Mouse (Mus musculus) kidney, embryonic 14.5 days (tissue): ENCODE data around the gene Gipr. TPM values are rescaled to one million over a fixed set of nuclear protein-coding genes. Genes with fewer than 3 reads are reported as not detected.

Source experiments
- ATAC-seq: fragments of 200-750 bp; cut with Nextera tagmentation; 2 replicates; pipeline ENCODE4 v1.8.0; 2017; ENCODE audit warnings: moderate number of reproducible peaks, mild to moderate bottlenecking, moderate TSS enrichment, moderate library complexity; ENCODE audit not compliant: low FRiP score, low TSS enrichment
- H3K27ac ChIP-seq: fragments of 300-500 bp; sonication (generic); 2 replicates; pipeline ENCODE4 v1.5.1; 2014; ENCODE audit warnings: low read depth, mild to moderate bottlenecking, low read length, moderate library complexity, mixed read lengths
- H3K27me3 ChIP-seq: fragments of 300-500 bp; sonication (generic); 2 replicates; pipeline ENCODE4 v1.6.1; 2014; ENCODE audit warnings: mild to moderate bottlenecking, low read length; ENCODE audit not compliant: control insufficient read depth, insufficient read depth
- H3K36me3 ChIP-seq: fragments of 300-500 bp; sonication (generic); 2 replicates; pipeline ENCODE4 v1.6.1; 2014; ENCODE audit warnings: low read length, mixed read lengths; ENCODE audit not compliant: control insufficient read depth, insufficient read depth
- H3K4me1 ChIP-seq: fragments of 300-500 bp; sonication (generic); 2 replicates; pipeline ENCODE4 v1.6.1; 2014; ENCODE audit warnings: low read length, mixed read lengths; ENCODE audit not compliant: control insufficient read depth, insufficient read depth
- H3K4me2 ChIP-seq: fragments of 300-500 bp; sonication (generic); replicated peaks from 2 replicates; pipeline ENCODE4 v1.6.1; 2014; ENCODE audit warnings: low read depth, mild to moderate bottlenecking, low read length
- H3K4me3 ChIP-seq: fragments of 300-500 bp; sonication (generic); 2 replicates; pipeline ENCODE4 v1.5.1; 2014; ENCODE audit warnings: mild to moderate bottlenecking, low read length
- H3K9ac ChIP-seq: fragments of 300-500 bp; sonication (generic); 2 replicates; pipeline ENCODE4 v1.6.1; 2014; ENCODE audit warnings: low read depth, mild to moderate bottlenecking, low read length, moderate library complexity
- H3K9me3 ChIP-seq: fragments of 300-500 bp; sonication (generic); 2 replicates; pipeline ENCODE4 v1.6.1; 2016; ENCODE audit warnings: low read length; ENCODE audit not compliant: control insufficient read depth
- WGBS: fragments of 180-500 bp; shearing (Covaris S2); extraction: QIAGEN DNeasy Blood & Tissue Kit; methylation state at CpG from one replicate; pipeline ENCODE4 v1.1.7; 2014; 5-methylcytosine and 5-hydroxymethylcytosine counted together
- polyA plus RNA-seq: library from polyadenylated mRNA; unstranded; fragments of >200 nt; fragmentation: Nextera tagmentation; extraction: Ambion mirVana; gene quantifications from 2 replicates; pipeline ENCODE4 v1.2.1, GENCODE M21; 2014

Gene Gipr
- polyA plus RNA-seq, 1 experiment from 2014 or later = 0.45 TPM

DNA sequence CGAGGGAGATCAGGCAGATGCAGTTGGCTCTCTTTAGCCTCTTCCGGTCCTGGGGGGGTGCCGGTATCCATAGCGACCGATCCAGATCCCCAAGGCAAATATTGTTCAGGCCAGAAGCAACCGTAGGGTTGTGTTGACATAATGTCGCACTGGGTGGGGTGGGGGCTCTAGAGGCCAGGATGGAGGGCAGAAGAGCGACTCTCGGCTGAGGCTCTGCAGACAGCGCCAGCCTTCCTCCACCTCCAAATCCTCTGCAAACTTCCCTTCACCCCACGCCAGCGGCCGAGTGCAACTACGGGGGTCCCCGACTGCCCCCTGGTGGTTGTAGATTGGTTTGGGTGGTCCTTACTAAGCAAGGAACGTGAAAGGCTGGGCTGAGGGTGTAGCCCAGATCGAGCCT lies 6.9 kb upstream of the Gipr start:
- Histone ChIP-seq H3K4me1 (peaks cover 16% of the 10 kb centered on the region), H3K9me3 (no peaks in the 10 kb centered on the region), H3K9ac (peak overlapping the region; percentile 40; the same call in 1 of the 2 replicates), H3K27me3 (peaks cover 30% of the 10 kb centered on the region), H3K36me3 (no peaks in the 10 kb centered on the region), H3K27ac (no peak overlapping the region), H3K4me2 (peak overlapping the region; percentile 46), H3K4me3 (peak overlapping the region; percentile 22; the same call in 1 of the 2 replicates)
- 3% methylated on average over 17 of the region's 17 CpGs for WGBS
- peak; percentile 51 for ATAC-seq

DNA sequence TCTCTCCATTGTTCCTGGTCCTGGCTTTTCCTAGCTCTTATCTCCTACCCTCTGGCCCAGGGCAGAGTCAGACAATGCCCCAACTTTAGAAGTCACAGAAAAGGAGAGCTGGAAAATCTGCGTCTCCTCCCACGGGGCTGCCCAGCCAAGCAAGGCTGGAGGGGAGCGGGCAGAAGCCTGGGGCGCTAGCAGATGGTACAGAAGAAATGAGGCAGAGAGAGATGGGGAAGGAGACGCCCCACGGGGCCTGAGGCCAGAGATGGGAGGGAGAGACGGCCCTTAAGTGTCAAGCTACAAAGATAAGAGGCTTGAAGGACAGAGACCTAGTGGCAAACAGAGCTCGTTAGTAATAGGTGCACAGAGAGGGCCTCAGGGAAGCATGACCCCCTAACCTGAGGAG lies 5.9 kb upstream of the Gipr start:
- H3K4me3 ChIP-seq = no peak overlapping the region
- no peak overlapping the region for H3K4me2 ChIP-seq
- H3K27me3 ChIP-seq = peaks cover 20% of the 10 kb centered on the region
- H3K4me1 ChIP-seq = peaks cover 16% of the 10 kb centered on the region
- H3K9me3 ChIP-seq = no peaks in the 10 kb centered on the region
- 30% methylated on average over 8 of the region's 8 CpGs for WGBS
- no peaks in the 10 kb centered on the region for H3K36me3 ChIP-seq
- no peak for ATAC-seq
- no peak overlapping the region for H3K9ac ChIP-seq
- H3K27ac ChIP-seq = peak overlapping the region; percentile 11; the same call in 1 of the 2 replicates

DNA sequence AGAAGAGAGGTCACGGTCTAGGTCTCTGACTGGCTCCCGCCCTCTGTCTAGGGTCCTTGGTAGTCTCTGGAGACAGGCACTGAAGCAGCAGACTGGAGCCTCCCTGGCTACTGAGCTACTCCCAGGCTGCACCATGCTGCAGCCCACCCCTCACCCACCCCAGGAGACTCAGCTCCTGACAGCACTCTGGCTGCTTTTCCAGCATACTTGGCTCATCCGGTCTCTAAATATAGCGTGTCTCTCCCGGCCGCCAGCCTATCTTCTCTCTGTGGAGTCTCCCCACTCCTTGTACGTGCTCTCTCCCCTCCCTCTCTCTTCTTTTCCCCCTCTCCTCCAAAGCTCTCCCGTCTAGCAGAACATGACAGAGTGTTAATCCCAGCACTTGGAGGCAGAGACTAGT lies 4.2 kb upstream of the Gipr start:
- no peaks in the 10 kb centered on the region for H3K36me3 ChIP-seq
- H3K4me3 ChIP-seq = no peak overlapping the region
- no peak overlapping the region for H3K27ac ChIP-seq
- H3K4me2 ChIP-seq = no peak overlapping the region
- WGBS = 51% methylated on average over 8 of the region's 8 CpGs
- peaks cover 4% of the 10 kb centered on the region; the same call in 1 of the 2 replicates for H3K27me3 ChIP-seq
- 0 out of 2 replicates have a peak, but pooled peaks have one; percentile 21 for ATAC-seq
- peaks cover 16% of the 10 kb centered on the region for H3K4me1 ChIP-seq
- no peak overlapping the region for H3K9ac ChIP-seq
- no peaks in the 10 kb centered on the region for H3K9me3 ChIP-seq

DNA sequence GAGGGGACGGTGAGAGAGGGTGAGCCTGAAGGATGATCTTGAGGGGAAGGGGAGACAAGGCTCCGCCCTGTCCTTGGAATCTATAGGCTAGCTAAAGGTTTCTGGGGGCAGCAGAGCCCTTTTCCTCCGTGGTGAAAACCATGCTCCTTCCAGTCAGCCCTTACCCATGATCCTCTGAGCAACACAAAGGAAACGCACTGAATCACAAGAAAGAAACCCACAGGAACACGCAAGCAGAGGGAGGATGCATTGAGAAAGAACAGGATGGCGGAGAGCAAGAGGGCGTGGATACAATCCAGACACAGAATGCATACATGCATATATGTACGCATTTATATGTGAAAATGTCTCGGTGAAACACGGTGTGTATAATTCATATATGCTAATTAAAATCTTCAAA lies 3.6 kb upstream of the Gipr start:
- H3K9ac ChIP-seq = no peak overlapping the region
- ATAC-seq = no peak

DNA sequence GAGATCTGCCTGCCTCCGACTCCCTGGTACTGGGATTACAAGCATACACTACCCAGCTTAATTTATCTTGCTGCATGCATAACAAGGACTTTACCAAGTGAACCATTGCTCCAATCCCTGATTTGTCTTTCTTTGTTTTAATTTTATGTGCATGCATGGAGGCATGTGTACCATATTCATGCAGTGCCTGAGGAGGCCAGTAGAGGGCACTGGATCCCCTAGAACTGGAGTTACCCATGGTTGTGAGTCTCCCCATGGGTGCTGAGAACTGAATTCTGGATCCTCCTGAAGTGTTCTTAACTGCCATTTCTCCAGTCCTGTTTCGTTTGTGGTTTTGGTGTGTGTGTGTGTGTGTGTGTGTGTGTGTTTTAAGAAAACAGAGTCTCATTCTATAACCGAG lies 1.1 kb upstream of the Gipr start:
- no peak for ATAC-seq
- H3K27me3 ChIP-seq = no peaks in the 10 kb centered on the region; the same call in 1 of the 2 replicates
- no peaks in the 10 kb centered on the region for H3K36me3 ChIP-seq
- no peaks in the 10 kb centered on the region for H3K9me3 ChIP-seq
- peaks cover 21% of the 10 kb centered on the region; the same call in 1 of the 2 replicates for H3K4me1 ChIP-seq
- no peak overlapping the region for H3K27ac ChIP-seq
- no peak overlapping the region for H3K4me3 ChIP-seq
- no peak overlapping the region for H3K4me2 ChIP-seq
- no peak overlapping the region for H3K9ac ChIP-seq
- 82% methylated on average over 3 of the region's 3 CpGs for WGBS

More for the DNA sequence above, 3.6 kb upstream of the Gipr start:
- no peak overlapping the region for H3K4me3 ChIP-seq
- no peaks in the 10 kb centered on the region for H3K36me3 ChIP-seq
- no peak overlapping the region for H3K4me2 ChIP-seq
- WGBS = 58% methylated on average over 10 of the region's 10 CpGs
- H3K27ac ChIP-seq = no peak overlapping the region
- H3K9me3 ChIP-seq = no peaks in the 10 kb centered on the region
- peaks cover 22% of the 10 kb centered on the region for H3K4me1 ChIP-seq
- no peaks in the 10 kb centered on the region; the same call in 1 of the 2 replicates for H3K27me3 ChIP-seq

DNA sequence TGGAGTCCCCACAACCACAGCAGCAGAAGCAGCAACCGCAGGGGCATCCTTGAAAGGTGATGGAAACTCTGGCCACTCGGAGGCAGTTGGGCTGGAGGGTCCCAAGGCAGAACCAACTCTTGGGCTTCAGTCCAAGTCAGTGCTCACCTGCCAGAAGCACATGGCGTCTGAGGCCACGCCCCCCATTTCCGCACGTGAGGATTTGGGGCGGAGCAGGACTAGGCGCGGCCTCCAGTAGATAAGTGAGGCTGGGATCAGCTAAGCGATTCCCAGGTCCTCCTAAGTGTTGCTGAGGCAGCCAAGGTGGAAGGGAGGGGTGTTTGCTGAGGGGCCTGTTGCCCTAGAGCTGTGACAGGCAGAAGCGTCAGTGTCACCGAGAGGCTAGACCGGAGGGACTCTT lies 949 bp downstream of the Gipr start:
- Histone ChIP-seq H3K36me3 (no peaks in the 10 kb centered on the region), H3K4me3 (0 out of 2 replicates have a peak overlapping the region, but pooled peaks have one; percentile 12), H3K27me3 (no peaks in the 10 kb centered on the region; the same call in 1 of the 2 replicates), H3K9ac (no peak overlapping the region), H3K4me2 (peak overlapping the region; percentile 31; the same call in 1 of the 2 replicates), H3K9me3 (no peaks in the 10 kb centered on the region), H3K4me1 (peaks cover 23% of the 10 kb centered on the region; the same call in 1 of the 2 replicates), H3K27ac (no peak overlapping the region)
- 2% methylated on average over 13 of the region's 13 CpGs for WGBS
- ATAC-seq = no peak; the same call in 1 of the 2 replicates

DNA sequence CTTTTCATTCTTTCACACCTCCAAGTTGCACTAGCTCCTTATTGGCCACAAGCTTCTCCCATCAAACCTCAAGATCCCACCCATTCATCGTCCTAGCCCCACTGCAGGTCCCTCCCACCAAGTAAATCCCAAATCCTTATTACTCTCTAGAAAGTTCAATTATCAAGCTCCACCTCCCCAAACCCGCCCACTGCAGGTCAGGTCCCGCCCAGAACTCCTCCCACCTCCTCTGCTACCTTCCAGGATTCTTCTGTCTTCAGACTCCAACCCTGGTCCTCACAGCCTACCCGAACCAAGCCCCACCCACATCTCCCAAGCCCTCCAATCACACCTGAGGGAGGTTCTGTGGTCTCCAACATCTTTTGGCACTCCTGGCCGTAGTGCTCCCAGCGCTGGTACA lies 1.7 kb downstream of the Gipr start:
- Histone ChIP-seq H3K4me3 (peak overlapping the region; percentile 12; the same call in 1 of the 2 replicates), H3K27ac (no peak overlapping the region), H3K9me3 (no peaks in the 10 kb centered on the region), H3K36me3 (no peaks in the 10 kb centered on the region), H3K4me1 (peaks cover 27% of the 10 kb centered on the region; the same call in 1 of the 2 replicates), H3K9ac (no peak overlapping the region), H3K27me3 (peaks cover 7% of the 10 kb centered on the region), H3K4me2 (peak overlapping the region; percentile 31)
- peak; percentile 65 for ATAC-seq
- 0% methylated on average over 6 of the region's 6 CpGs for WGBS

DNA sequence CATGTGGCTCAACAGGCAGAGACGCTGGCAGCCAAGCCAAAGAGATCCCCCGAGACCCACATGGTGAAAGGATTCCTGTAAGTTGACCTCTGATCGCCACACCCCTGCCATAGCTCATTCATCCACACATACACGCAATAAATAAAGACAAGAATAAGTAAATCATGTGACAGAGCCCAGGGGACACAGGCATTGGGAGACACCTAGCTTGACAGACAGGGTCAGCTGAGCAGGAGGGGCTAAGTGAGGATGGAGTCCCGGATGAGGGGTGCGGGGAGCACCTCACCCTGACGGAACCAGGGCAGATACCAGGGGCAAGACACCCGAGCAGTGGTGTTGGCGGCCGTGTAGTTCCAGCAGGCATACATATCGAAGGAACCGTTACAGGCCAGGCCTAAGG lies 2.2 kb downstream of the Gipr start:
- WGBS = 21% methylated on average over 12 of the region's 12 CpGs
- H3K36me3 ChIP-seq = no peaks in the 10 kb centered on the region
- H3K4me1 ChIP-seq = peaks cover 27% of the 10 kb centered on the region; the same call in 1 of the 2 replicates
- peak; percentile 22; the same call in 1 of the 2 replicates for ATAC-seq
- H3K9me3 ChIP-seq = no peaks in the 10 kb centered on the region
- H3K4me2 ChIP-seq = peak overlapping the region; percentile 31
- no peak overlapping the region for H3K9ac ChIP-seq
- H3K27me3 ChIP-seq = peaks cover 8% of the 10 kb centered on the region
- no peak overlapping the region; the same call in 1 of the 2 replicates for H3K4me3 ChIP-seq
- H3K27ac ChIP-seq = no peak overlapping the region

DNA sequence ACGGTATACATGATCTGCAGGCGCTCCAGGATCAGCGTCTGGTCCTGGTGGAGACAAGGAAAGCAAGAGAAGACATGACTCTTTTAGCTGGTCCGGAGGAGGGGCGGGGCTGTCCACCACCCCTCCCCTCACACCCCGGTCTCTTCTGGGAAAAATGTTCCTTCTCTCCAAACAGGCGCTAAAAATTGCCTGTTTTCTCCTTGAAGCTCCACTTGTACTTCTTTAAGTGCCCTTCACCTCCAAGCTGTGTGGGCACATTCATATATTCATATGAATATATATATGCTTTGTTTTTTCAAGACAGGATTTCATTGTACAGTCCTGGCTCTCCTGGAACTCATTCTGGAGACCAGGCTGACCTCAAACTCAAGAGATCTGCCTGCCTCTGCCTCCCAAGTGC lies 3.0 kb downstream of the Gipr start:
- Histone ChIP-seq H3K4me2 (no peak overlapping the region), H3K4me3 (no peak overlapping the region), H3K4me1 (peaks cover 27% of the 10 kb centered on the region; the same call in 1 of the 2 replicates), H3K9me3 (no peaks in the 10 kb centered on the region), H3K27me3 (peaks cover 8% of the 10 kb centered on the region), H3K9ac (no peak overlapping the region), H3K36me3 (no peaks in the 10 kb centered on the region), H3K27ac (no peak overlapping the region)
- 71% methylated on average over 7 of the region's 7 CpGs for WGBS
- ATAC-seq = no peak
